Mouse (Mus musculus): ENCODE measurements at regions not wholly inside any gene's neighbourhood (a gene's known extent, or its start where the extent isn't known, plus 50 kb on each side); places are given as distances from the start of the nearest gene placed in this dataset.

DNA sequence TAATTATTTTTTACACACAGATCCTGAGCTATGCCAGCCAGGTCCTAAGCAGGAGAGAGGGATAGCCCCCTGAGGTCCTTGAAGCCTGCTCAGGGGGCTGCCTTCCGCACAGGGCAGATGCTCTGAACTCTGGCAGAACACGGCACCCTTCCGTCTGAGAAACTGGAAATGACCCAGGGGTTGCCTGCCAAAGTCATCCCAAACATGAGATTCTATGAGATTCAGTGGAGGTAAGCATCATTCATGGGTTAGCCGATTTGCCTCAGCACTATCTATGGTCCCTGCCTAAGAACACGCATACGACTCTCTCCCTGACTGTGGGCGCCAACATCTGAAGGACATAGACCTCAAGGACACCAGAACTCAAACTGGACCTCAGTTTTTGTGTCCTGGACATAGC is 152.8 kb downstream of the Bcl11b start:
- no peak for ATAC-seq

DNA sequence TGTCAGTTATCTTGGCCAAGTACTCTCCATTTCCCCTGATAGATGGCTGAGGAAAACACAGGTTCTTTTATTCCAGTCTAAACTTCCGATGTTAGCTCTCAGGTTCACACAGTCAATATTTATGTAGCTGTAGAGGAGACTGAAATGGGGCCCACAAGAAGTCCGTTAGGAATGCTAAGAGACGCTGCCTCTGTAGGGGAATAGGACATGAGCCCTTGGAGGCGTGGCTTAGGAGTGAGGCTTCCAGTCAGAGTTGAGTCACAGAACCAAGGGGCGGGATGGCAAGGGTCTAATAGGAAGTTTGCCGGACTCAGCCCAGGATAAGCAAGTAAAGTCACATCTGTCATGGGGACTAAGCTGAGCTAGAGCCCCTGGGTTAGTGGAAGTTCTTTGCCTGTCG is 150.5 kb downstream of the Bcl11b start:
- no peak for ATAC-seq

DNA sequence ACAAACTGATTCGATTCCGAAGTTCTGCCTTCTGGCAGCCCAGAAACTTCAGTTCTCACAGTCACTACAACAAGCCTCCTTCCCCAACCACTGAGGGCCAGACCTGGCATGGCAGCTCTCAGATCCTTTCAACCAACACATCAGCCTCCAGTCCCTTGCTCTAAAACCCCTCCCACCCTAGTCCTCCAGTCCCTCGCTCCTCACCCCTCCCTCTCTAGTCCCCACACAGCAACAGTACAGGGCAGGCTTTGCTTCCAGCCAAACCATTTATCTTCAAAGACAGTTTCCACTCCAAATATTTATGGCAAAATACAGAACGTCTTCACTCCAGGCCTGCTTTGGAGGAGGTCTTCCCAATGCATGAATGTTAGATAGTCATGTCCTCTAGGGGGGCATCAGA is 147.9 kb downstream of the Bcl11b start:
- ATAC-seq: no peak

DNA sequence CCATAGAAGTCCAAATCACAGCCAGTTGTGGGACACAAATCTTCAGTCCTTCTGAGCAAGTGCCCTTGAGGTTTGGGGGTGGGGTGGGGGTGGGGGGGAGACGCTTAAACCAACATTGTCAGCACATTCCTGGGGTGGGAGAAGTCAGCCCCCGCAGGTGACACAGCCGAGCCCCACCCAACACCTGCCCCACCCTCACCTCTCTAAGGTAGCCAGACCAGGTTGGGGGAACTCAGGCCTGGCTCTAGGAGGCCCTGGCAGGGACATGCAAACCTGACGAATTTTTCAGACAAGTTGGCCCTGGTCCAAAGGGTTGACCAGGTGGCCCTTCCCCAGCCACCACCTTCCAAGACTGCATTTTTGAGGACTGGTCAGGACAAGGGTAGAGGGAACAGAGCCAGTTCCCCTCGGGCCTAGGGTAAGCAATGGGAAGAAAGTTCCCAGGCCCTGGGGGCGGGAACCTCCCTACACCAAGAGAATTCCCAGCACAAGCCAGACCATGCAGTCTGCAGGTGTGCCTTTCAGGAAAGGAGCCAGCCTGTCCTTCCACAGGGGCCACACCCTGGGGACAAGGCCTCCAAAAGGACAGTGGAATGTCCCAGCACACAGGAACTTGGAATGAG is 146.9 kb downstream of the Bcl11b start:
- ATAC-seq: no peak

DNA sequence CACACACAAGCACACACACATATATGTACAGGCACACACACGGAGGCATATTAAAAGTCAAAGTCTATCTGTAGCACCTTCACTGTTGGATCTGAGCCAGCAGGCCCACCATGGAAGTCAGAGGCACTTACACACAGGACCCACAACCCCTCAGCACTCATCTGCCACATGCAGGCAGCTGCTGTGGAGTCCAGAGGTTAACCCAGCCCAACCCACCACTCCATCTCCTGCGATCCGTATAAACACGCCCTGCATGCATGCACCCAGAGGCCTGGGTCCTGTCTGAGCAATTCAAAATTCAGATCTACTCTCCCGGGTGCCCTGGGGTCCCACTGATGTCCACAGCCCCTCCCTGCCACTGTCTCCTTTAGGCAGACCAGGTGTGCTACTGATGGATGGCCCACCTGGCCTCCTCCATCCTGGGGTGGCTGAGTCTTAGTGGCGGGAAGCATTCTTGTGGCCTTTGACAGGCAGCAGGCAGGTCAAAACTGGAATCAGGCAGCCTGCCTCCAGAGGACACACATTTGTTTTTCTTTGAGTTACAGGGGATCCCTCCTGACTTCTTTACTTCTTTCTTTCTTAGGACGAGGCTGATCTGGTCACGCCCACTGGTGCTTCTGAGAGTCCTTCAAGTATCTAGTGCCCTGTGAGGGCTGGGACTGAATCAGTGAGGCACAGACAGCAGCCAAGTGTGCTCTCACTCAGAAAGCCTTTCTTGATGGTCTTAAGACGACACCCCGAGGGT is 144.7 kb downstream of the Bcl11b start:
- ATAC-seq: no peak

DNA sequence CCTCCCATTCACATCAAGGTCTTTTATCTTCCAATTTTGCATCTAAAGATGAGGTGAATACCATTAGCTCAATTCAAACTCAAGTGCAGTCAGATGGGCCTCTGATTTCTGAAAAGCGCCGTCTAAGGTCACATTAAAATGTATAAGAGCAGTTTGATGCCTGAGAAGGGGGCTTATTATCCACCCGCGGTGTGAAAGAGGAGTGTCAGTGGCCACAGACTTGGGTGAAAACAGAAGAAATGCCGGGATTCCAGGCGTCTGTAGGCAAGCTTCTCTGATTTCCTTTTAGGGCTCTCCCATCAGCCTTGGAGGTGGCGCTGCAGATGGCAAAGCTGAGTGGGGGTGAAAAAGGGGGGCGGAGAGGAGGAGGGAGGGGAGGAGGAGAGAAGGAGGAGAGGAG is 143.7 kb downstream of the Bcl11b start:
- no peak for ATAC-seq

DNA sequence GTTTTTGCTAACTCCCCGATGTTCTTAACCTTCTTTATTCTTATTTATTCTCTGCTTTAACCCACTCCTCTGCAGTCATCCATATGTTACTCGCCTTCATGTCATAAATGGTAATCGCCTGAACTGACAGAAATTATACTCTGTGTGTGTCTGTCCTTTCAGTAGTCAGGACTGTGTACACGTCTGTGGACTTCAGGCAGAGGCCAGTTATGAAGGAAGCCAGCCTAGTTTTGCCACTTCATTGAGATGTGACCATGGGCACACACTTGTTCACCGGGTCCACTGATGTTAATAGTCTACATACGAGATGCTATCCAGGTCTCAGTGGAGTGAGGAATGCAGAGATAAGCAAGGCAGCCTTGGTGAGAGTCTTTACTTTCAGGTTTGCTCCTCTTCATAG is 143.0 kb downstream of the Bcl11b start:
- ATAC-seq: no peak
